Mouse (Mus musculus) hindbrain, embryonic 10.5 days (tissue): ENCODE data around the gene Nme2. TPM values are rescaled to one million over a fixed set of nuclear protein-coding genes. Genes with fewer than 3 reads are reported as not detected.

Experiments
- DNase-seq: peaks from one replicate; pipeline ENCODE4 v3.0.0-alpha.2; 2017; ENCODE audit warnings: low spot score
- H3K27ac ChIP-seq: fragments of 300-500 bp; sonication (generic); 2 replicates; pipeline ENCODE4 v1.5.1; 2016; ENCODE audit warnings: mild to moderate bottlenecking, moderate library complexity
- H3K27me3 ChIP-seq: fragments of 300-500 bp; sonication (generic); 2 replicates; pipeline ENCODE4 v1.6.1; 2016; ENCODE audit warnings: mild to moderate bottlenecking; ENCODE audit not compliant: poor library complexity, insufficient read depth, severe bottlenecking
- H3K36me3 ChIP-seq: fragments of 300-500 bp; sonication (generic); 2 replicates; pipeline ENCODE4 v1.6.1; 2016; ENCODE audit warnings: mild to moderate bottlenecking, moderate library complexity
- H3K4me1 ChIP-seq: fragments of 300-500 bp; sonication (generic); replicated peaks from 2 replicates; pipeline ENCODE4 v1.6.1; 2016; ENCODE audit warnings: mild to moderate bottlenecking
- H3K4me3 ChIP-seq: fragments of 300-500 bp; sonication (generic); 2 replicates; pipeline ENCODE4 v1.5.1; 2016; ENCODE audit warnings: mild to moderate bottlenecking, moderate library complexity
- H3K9me3 ChIP-seq: fragments of 300-500 bp; sonication (generic); 2 replicates; pipeline ENCODE4 v1.6.1; 2016; ENCODE audit warnings: mild to moderate bottlenecking, moderate library complexity
- WGBS: fragments of 180-500 bp; shearing (Covaris S2); methylation state at CpG from one replicate; pipeline ENCODE4 v1.1.7; 2016; 5-methylcytosine and 5-hydroxymethylcytosine counted together
- polyA plus RNA-seq: library from polyadenylated mRNA; unstranded; fragments of >200 nt; fragmentation: Nextera tagmentation; extraction: Ambion mirVana; gene quantifications from 2 replicates; pipeline ENCODE4 v1.2.1, GENCODE M21; 2016

Gene Nme2
- polyA plus RNA-seq, 1 experiment from 2014 or later = 129 TPM

DNA sequence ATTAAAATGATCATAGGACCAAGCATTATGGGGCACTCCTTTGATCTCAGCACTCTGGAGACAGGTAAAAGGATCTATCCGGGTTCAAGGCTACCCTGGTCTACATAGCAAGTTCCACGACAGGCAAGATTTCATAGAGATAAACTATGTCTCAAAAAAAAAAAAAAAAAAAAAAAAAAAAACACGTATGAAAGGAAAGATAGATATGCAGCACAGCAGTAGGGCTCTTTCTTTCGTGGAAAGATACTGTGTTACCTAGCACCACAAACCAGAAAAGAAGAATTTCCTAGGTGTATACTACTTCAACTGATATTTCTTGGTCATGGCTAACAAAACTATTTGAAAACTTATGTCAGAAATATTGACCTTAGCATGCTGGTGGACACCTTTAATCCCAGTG lies 49.2 kb downstream of the Nme2 start:
- H3K4me3 ChIP-seq = no peak overlapping the region
- H3K27me3 ChIP-seq = no peaks in the 10 kb centered on the region
- H3K4me1 ChIP-seq = no peaks in the 10 kb centered on the region
- 93% methylated on average over 4 of the region's 4 CpGs for WGBS
- no peak for DNase-seq
- no peak overlapping the region for H3K27ac ChIP-seq
- H3K9me3 ChIP-seq = no peaks in the 10 kb centered on the region
- peaks cover 83% of the 10 kb centered on the region for H3K36me3 ChIP-seq

Other genes starting within 250 kb of the Nme2 start
- gene Utp18, start 70.5 kb downstream of the Nme2 start, polyA plus RNA-seq = 30.9 and 35.8 TPM in 2 replicates
- 26.9 and 34.0 TPM in 2 replicates for gene Mbtd1, start 70.4 kb downstream of the Nme2 start, polyA plus RNA-seq
- 482 and 501 TPM in 2 replicates for gene Gm20390, start 12.0 kb upstream of the Nme2 start, polyA plus RNA-seq
- gene Nme1, start 12.3 kb upstream of the Nme2 start, polyA plus RNA-seq = 314 and 317 TPM in 2 replicates
- 62.5 and 70.1 TPM in 2 replicates for gene Spag9, start 39.8 kb upstream of the Nme2 start, polyA plus RNA-seq